8 mouse cellular contexts compared by ENCODE assay signal in the genomic region with DNA sequence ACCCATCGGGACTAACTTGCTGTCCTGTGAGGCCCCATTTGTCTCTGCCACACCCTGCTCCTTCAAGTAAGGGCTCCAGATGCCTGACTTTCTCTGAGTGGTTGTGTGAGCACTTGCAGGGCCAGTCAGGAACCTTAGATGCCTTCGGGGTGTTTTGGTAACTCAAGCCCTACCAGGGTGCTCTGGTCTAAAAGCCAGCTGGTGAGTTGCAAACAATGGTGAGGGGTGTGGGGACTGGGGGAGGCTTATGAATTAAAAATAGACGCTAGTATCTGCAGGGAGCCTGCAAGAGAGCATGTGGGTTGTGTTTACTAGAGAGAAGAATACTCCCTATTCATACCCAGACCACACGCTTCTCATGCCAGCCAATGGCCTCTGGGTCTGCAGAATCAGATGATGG. TPM values are rescaled to one million over a fixed set of nuclear protein-coding genes. Genes with fewer than 3 reads are reported as not detected.
DNase-seq lines count a peak whose midpoint lies in the region; ATAC-seq and TF ChIP-seq lines count a peak whose summit lies in the region.

No protein-coding gene starts in this region.

- DNase-seq in layer of hippocampus, adult 11-12 months (ENCODE audit: low spot score), result peak; percentile 66
- DNase-seq in layer of hippocampus, postnatal 10 days (ENCODE audit: low spot score in 2 of 2), result no peak
- DNase-seq in brain, embryonic 14.5 days (ENCODE audit: low read depth), result peak; percentile 53
- DNase-seq in liver, embryonic 13.5 days, result no peak
- no peak for DNase-seq in urinary bladder, adult 18-20 months (ENCODE audit: low spot score in 2 of 2)
- no peak for DNase-seq in ovary, postnatal 10 days (ENCODE audit: low spot score)
- DNase-seq in thymus, postnatal 36 days, result no peak

- no peak for TF ChIP-seq POLR2A in brain, embryonic 14.5 days (IDR thresholded peaks at IDR 0.05; ENCODE audit: borderline replicate concordance, extremely low read depth, insufficient read depth, insufficient read length, poor library complexity, severe bottlenecking)

- 44% methylated on average over 4 of the region's 4 CpGs for WGBS in forebrain, embryonic 12.5 days
- 17% methylated on average over 4 of the region's 4 CpGs for WGBS in liver, embryonic 13.5 days (ENCODE audit: insufficient replicate concordance)

- TF ChIP-seq CTCF in brain, embryonic 14.5 days (IDR thresholded peaks at IDR 0.05; ENCODE audit: borderline replicate concordance, extremely low read depth, insufficient read depth, insufficient read length), result no peak

- H3K36me3 ChIP-seq in forebrain, embryonic 12.5 days (replicated peaks), result peaks cover 60% of the 10 kb centered on the region
- peaks cover 86% of the 10 kb centered on the region for H3K36me3 ChIP-seq in liver, embryonic 13.5 days

- peak overlapping the region; percentile 17; the same call in 1 of the 2 replicates for H3K9ac ChIP-seq in forebrain, embryonic 12.5 days
- H3K9ac ChIP-seq in liver, embryonic 13.5 days, result peak overlapping the region; percentile 73

- no peak overlapping the region for H3K4me2 ChIP-seq in forebrain, embryonic 12.5 days
- peak overlapping the region; percentile 72 for H3K4me2 ChIP-seq in liver, embryonic 13.5 days

- no peak for ATAC-seq in forebrain, embryonic 12.5 days (ENCODE audit: low FRiP score)
- ATAC-seq in liver, embryonic 13.5 days (ENCODE audit: low read depth), result peak; percentile 25

- H3K4me3 ChIP-seq in forebrain, embryonic 12.5 days (replicated peaks), result no peak overlapping the region
- peak overlapping the region; percentile 47 for H3K4me3 ChIP-seq in liver, embryonic 13.5 days (replicated peaks)

- H3K27ac ChIP-seq in forebrain, embryonic 12.5 days, result peak overlapping the region; percentile 51; the same call in 1 of the 2 replicates
- peak overlapping the region; percentile 98 for H3K27ac ChIP-seq in liver, embryonic 13.5 days

- H3K27me3 ChIP-seq in forebrain, embryonic 12.5 days, result no peaks in the 10 kb centered on the region
- no peaks in the 10 kb centered on the region for H3K27me3 ChIP-seq in liver, embryonic 13.5 days

- no peaks in the 10 kb centered on the region for H3K9me3 ChIP-seq in forebrain, embryonic 12.5 days
- no peaks in the 10 kb centered on the region for H3K9me3 ChIP-seq in liver, embryonic 13.5 days (replicated peaks)

- H3K4me1 ChIP-seq in forebrain, embryonic 12.5 days, result peaks cover 64% of the 10 kb centered on the region
- H3K4me1 ChIP-seq in liver, embryonic 13.5 days (replicated peaks), result peaks cover 100% of the 10 kb centered on the region

RNA-seq across cellular contexts. Expression of a gene that starts 15.8 kb away (rescaled TPM):
- 100 to 1,000 TPM; 171 to 181 TPM for total RNA-seq in layer of hippocampus, postnatal 10 days (2021)
- 53.1 and 74.0 TPM in 2 replicates for polyA plus RNA-seq in brain, embryonic 14.5 days (2012; rRNA removed)
- polyA plus RNA-seq in forebrain, embryonic 12.5 days (2016; fragmentation: Nextera tagmentation; extraction: Ambion mirVana), result 24.0 and 26.9 TPM in 2 replicates
- polyA plus RNA-seq in liver, embryonic 13.5 days (2015; fragmentation: Nextera tagmentation; extraction: Ambion mirVana), result 456 and 511 TPM in 2 replicates

RNA-seq across cellular contexts. Expression of a gene that starts 42.1 kb away (rescaled TPM):
- total RNA-seq in layer of hippocampus, postnatal 10 days (2021), result 10 to 100 TPM; 31.0 to 34.9 TPM
- 13.4 and 13.6 TPM in 2 replicates for polyA plus RNA-seq in brain, embryonic 14.5 days (2012; rRNA removed)
- 14.7 and 16.1 TPM in 2 replicates for polyA plus RNA-seq in forebrain, embryonic 12.5 days (2016; fragmentation: Nextera tagmentation; extraction: Ambion mirVana)
- polyA plus RNA-seq in liver, embryonic 13.5 days (2015; fragmentation: Nextera tagmentation; extraction: Ambion mirVana), result 3.7 and 3.8 TPM in 2 replicates

RNA-seq across cellular contexts. Expression of a gene that starts 59.3 kb away (rescaled TPM):
- total RNA-seq in layer of hippocampus, postnatal 10 days (2021), result 1 to 10 TPM; 3.1 TPM
- 22.3 and 23.7 TPM in 2 replicates for polyA plus RNA-seq in brain, embryonic 14.5 days (2012; rRNA removed)
- 49.9 and 54.0 TPM in 2 replicates for polyA plus RNA-seq in forebrain, embryonic 12.5 days (2016; fragmentation: Nextera tagmentation; extraction: Ambion mirVana)
- polyA plus RNA-seq in liver, embryonic 13.5 days (2015; fragmentation: Nextera tagmentation; extraction: Ambion mirVana), result 1.6 and 1.8 TPM in 2 replicates

Comparison
In these comparisons a context has a peak if more than half of its experiments do, and no peak if none do; other contexts are left out.
1. DNase-seq: peak in layer of hippocampus, adult 11-12 months (single experiment) and brain, embryonic 14.5 days (single experiment); none in layer of hippocampus, postnatal 10 days (0 of 2), liver, embryonic 13.5 days (single experiment), urinary bladder, adult 18-20 months (0 of 2), ovary, postnatal 10 days (single experiment) and thymus, postnatal 36 days (0 of 2).